Mouse (Mus musculus) thymus, postnatal 36 days (tissue): ENCODE measurements around the gene Mamstr.
"Not testable (repeated sequence)": the region's sequence is repeated elsewhere in the genome, so short reads cannot be mapped to it uniquely, and the experiment has no call there.

Experiments
- DNase-seq, 2 experiments: peaks; one replicate each; pipeline ENCODE4 v3.0.0; 2022; ENCODE audit warnings: mixed read lengths in 2 of 2

The Mamstr gene

DNA sequence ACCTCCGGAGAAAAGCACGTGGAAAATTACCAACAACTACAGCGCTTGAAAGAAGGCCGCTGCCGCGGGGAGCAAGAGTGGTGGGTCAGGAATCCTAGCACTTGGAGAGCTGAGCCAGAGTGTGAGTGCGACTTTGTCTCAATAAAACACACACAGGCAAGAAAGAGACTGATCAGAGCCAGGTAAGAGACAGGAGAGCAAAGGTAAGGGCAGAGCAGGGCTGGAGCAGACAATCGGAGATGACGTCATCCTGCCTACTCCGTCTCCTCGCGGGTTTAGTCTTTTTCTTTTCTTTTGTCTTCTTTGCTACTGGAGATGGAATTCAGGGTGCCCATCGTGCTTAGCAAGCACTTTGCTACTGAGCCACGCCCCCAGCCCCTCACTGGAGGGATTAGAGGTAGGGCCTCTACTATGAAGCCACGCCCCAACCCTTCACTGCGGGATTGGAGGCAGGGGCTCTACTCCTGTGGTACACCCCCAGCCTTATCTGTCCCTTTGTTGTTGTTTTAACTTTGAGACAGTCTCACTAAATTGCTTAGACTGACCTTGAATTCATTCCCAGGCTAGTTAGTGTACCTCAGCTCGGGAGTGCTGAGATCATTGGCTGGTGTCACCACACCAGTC is 14.8 kb downstream of the Mamstr start:
- no peak for DNase-seq

- DNase-seq = no peak
Measured at GRCm38 (mm10) chr7:45660746-45661478, 21.1 kb downstream of the Mamstr start.

DNA sequence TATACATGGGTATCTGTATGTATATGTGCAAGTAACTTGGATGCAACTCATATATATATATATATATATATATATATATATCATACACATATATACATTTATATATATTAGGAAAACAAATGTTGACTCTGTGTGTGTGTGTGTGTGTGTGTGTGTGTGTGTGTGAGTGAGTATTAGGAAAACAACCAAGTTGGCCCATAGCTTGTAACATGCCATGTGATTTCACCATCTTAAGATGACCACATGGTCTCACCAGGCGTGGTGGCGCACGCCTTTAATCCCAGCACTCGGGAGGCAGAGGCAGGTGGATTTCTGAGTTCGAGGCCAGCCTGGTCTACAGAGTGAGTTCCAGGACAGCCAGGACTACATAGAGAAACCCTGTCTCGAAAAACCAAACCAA is 21.9 kb downstream of the Mamstr start:
- DNase-seq = not testable (repeated sequence)

- no peak for DNase-seq
Measured at GRCm38 (mm10) chr7:45665303-45666138, 25.7 kb downstream of the Mamstr start.

DNA sequence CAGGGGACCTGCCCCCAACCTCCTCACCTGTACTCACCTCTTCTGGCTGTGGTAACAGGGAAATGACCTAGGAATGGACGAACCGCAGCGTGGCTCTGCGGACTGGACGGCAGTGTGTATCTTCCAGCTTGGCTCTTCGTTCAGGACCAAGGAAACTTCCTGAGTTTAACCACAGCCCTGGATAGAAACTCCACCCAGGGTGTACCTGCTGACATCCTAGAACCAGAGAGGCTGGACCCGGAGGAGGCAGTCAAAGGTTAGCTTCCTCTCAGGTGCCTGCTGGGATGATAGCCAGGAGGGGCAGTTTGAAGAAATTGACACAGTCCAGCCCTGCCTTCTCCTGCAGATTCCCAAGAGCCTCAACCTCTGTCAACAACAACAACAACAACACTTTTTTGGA is 26.4 kb downstream of the Mamstr start, which contains the start of gene Fut2:
Fut2 (minus strand) TSS at position 234 of the 400 bp plus-strand sequence.
- DNase-seq = no peak

- DNase-seq = no peak
Measured at GRCm38 (mm10) chr7:45667761-45668160, 28.0 kb downstream of the Mamstr start.

DNA sequence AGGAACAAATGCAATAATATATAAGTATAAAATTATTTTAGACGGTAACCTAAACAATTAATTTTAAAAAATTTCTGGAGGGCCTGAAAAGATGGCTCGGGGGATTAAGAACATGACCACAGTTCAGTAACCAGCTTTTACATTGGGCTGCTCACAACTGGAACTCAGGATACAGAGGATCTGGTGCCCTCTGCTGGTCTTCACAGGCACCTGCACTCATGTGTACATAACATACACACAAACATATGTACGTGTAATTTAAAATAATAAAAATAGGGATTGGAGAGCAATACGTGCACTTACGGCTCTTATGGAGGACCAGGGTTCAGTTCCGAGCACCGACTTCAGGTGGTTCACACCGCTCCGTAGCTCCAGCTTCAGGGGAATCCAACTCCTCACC is 29.1 kb downstream of the Mamstr start:
- no peak for DNase-seq

- no peak for DNase-seq
Measured at GRCm38 (mm10) chr7:45677627-45678295, 38.0 kb downstream of the Mamstr start.

GRCm38 (mm10) chr7:45678513-45678912 is 38.7 kb downstream of the Mamstr start:
- no peak for DNase-seq

GRCm38 (mm10) chr7:45679966-45680621 is 40.3 kb downstream of the Mamstr start:
- DNase-seq = no peak

GRCm38 (mm10) chr7:45681046-45681736 is 41.4 kb downstream of the Mamstr start:
- DNase-seq = no peak

GRCm38 (mm10) chr7:45682144-45683126 is 42.7 kb downstream of the Mamstr start:
- DNase-seq = peak; percentile 81 to 83

DNA sequence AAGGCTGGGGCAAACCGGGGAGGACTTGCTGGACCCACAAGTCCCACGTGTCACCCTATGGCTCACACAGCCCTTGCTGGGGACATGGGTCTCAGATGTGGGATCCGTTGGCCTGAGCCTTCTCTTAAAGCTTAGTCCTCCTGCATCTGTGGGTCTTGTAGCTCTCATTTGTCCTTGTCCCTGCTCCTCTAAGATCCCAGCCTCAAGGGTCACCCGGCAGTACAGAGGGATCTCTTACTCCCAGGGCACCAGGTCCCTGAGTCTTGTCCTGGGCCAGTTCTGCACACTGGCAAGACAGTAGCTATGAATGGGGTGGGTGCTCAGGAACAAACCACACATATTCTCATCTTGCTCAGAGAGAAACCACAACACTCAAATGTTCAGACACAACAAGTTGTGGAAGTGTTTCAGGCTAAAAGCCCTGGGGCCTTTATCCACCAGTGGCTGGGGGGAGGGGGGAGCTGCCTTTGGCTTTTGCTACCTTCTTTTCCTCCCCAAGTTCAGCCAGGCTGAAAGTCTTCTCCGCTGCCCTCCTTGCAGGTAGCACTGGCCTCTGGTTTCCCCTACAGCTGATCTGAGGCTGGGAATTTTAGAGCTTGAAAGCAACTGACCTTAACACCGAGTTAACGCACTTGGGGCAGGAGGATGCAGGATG is 43.7 kb downstream of the Mamstr start, which contains the start of gene Ntn5:
Ntn5 (plus strand) TSS at position 627 of the 655 bp plus-strand sequence.
- DNase-seq = no peak

GRCm38 (mm10) chr7:45685811-45686210 is 46.0 kb downstream of the Mamstr start:
- no peak for DNase-seq

GRCm38 (mm10) chr7:45686841-45687240 is 47.1 kb downstream of the Mamstr start:
- no peak for DNase-seq

- DNase-seq = no peak
Measured at GRCm38 (mm10) chr7:45689099-45689498, 49.3 kb downstream of the Mamstr start.

DNA sequence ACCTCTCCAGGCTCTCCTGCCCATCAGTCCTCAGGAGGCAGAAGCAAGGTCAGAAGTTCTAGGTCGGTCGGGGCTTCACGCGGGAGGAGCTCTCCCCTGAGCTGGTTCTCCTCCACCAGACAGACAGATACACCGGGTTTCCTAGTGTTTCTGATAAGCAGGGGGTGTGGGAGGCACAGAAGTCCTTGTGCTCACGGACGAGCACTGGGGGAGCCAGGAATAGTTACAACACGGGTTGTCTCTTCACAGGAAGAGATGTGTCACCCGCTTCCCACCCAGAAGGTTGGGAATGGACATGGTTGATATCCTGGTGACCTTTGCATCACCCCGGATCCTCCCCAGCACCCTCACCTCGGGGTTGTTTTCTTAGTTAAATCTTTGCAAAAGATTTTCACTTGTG is 50.0 kb downstream of the Mamstr start:
- no peak for DNase-seq

- DNase-seq = no peak
Measured at GRCm38 (mm10) chr7:45692364-45692763, 52.6 kb downstream of the Mamstr start.

GRCm38 (mm10) chr7:45693921-45694591 is 54.3 kb downstream of the Mamstr start, which contains the start of gene Sec1:
Gene Sec1 (minus strand): TSS chr7:45694402.
- no peak for DNase-seq
